Mouse (Mus musculus): ENCODE results near the gene Als2cr12.
"Not testable (repeated sequence)": the region's sequence is repeated elsewhere in the genome, so short reads cannot be mapped to it uniquely, and the experiment has no call there.

Als2cr12 gene

GRCm38 (mm10) chr1:58690834-58691488 lies 4.8 kb downstream of the Als2cr12 start:
- CTCF ChIA-PET = not testable (repeated sequence)

GRCm38 (mm10) chr1:58690006-58690744 lies 5.6 kb downstream of the Als2cr12 start:
- CTCF ChIA-PET = no interaction called here

- CTCF ChIA-PET = no interaction called here
Measured at GRCm38 (mm10) chr1:58689426-58689825, 6.4 kb downstream of the Als2cr12 start.

- CTCF ChIA-PET = not testable (repeated sequence)
Measured at GRCm38 (mm10) chr1:58678412-58678811, 17.4 kb downstream of the Als2cr12 start.

- CTCF ChIA-PET = no interaction called here
Measured at GRCm38 (mm10) chr1:58677575-58677974, 18.2 kb downstream of the Als2cr12 start.

GRCm38 (mm10) chr1:58675011-58675410 lies 20.8 kb downstream of the Als2cr12 start:
- CTCF ChIA-PET = no interaction called here

GRCm38 (mm10) chr1:58672116-58672515 lies 23.7 kb downstream of the Als2cr12 start:
- CTCF ChIA-PET = no interaction called here

- CTCF ChIA-PET = not testable (repeated sequence)
Measured at GRCm38 (mm10) chr1:58669635-58670034, 26.2 kb downstream of the Als2cr12 start.

- CTCF ChIA-PET = no interaction called here
Measured at GRCm38 (mm10) chr1:58668191-58668590, 27.6 kb downstream of the Als2cr12 start.

- CTCF ChIA-PET = not testable (repeated sequence)
Measured at GRCm38 (mm10) chr1:58663365-58663764, 32.4 kb downstream of the Als2cr12 start.

GRCm38 (mm10) chr1:58662671-58663070 lies 33.1 kb downstream of the Als2cr12 start:
- CTCF ChIA-PET = not testable (repeated sequence)

- CTCF ChIA-PET = no interaction called here
Measured at GRCm38 (mm10) chr1:58652480-58653403, 43.0 kb downstream of the Als2cr12 start.

- CTCF ChIA-PET = not testable (repeated sequence)
Measured at GRCm38 (mm10) chr1:58651571-58652456, 44.0 kb downstream of the Als2cr12 start.

GRCm38 (mm10) chr1:58628847-58629246 lies 66.9 kb downstream of the Als2cr12 start:
- CTCF ChIA-PET = not testable (repeated sequence)

- CTCF ChIA-PET = interaction anchor here (0.6 kb wide), 1 partner anchor 52 kb away, joined by 4 read pairs; no protein-coding TSS in a partner anchor
Measured at GRCm38 (mm10) chr1:58621996-58622748, 73.6 kb downstream of the Als2cr12 start.

GRCm38 (mm10) chr1:58621251-58621650 lies 74.5 kb downstream of the Als2cr12 start:
- CTCF ChIA-PET = interaction anchor here (0.6 to 0.7 kb wide), 2 partner anchors 52 to 157 kb away, joined by 4 to 6 read pairs; no protein-coding TSS in a partner anchor

GRCm38 (mm10) chr1:58618766-58619165 lies 77.0 kb downstream of the Als2cr12 start:
- CTCF ChIA-PET = no interaction called here

GRCm38 (mm10) chr1:58617978-58618668 lies 77.7 kb downstream of the Als2cr12 start:
- CTCF ChIA-PET = no interaction called here

- CTCF ChIA-PET = no interaction called here
Measured at GRCm38 (mm10) chr1:58617076-58617475, 78.7 kb downstream of the Als2cr12 start.

- CTCF ChIA-PET = interaction anchor here (0.6 kb wide), 1 partner anchor 1142 kb away, joined by 7 read pairs; no protein-coding TSS in a partner anchor
Measured at GRCm38 (mm10) chr1:58616176-58616575, 79.6 kb downstream of the Als2cr12 start.
